Mouse (Mus musculus) T-helper 2 cell (primary cell): ENCODE results near the gene Olfr77.

Experiments used
- in situ Hi-C: fragments of 300-600 bp; cut with MboI, MseI; formaldehyde crosslinking; loops from one replicate; pipeline ENCODE4 v1.15.1; 2025; ENCODE audit warnings: high pct_unique_total_duplicates

The Olfr77 gene

GRCm38 (mm10) chr9:19916565-19916964 is at the start of gene Olfr77:
Olfr77 (plus strand) TSS chr9:19916865.
- in situ Hi-C loops = no loop called here

GRCm38 (mm10) chr9:19887904-19888303 is 28.8 kb upstream of the Olfr77 start, which contains the start of gene Olfr862:
Olfr862 (minus strand) TSS chr9:19888004.
- in situ Hi-C loops = no loop called here

- in situ Hi-C loops = no loop called here
These were observed 5.5 kb upstream of the Olfr77 start for GRCm38 (mm10) chr9:19911170-19911569.
